Mouse (Mus musculus) CH12.LX (cell line): ENCODE measurements at regions not wholly inside any gene's neighbourhood (a gene's known extent, or its start where the extent isn't known, plus 50 kb on each side); places are given as distances from the start of the nearest gene placed in this dataset.

ENCODE experiments used
- DNase-seq: peaks from one replicate; pipeline ENCODE4 v3.0.0-alpha.2; 2013; ENCODE audit errors: extremely low read depth
- H3K27ac ChIP-seq: 2 replicates; pipeline ENCODE4 v1.5.1; 2012; ENCODE audit warnings: low read depth, mild to moderate bottlenecking, control low read depth, moderate library complexity; ENCODE audit not compliant: insufficient read depth
- H3K27me3 ChIP-seq: replicated peaks from 2 replicates; pipeline ENCODE3; 2012; ENCODE audit warnings: inconsistent platforms
- H3K36me3 ChIP-seq, 2 experiments: replicated peaks in 1 of 2; 2 replicates each; pipeline versions ENCODE3 to v1.6.1; 2012; ENCODE audit warnings: inconsistent platforms in 1 of 2, low read length in 1 of 2, mild to moderate bottlenecking in 1 of 2, mixed read lengths in 1 of 2, moderate library complexity in 1 of 2; ENCODE audit not compliant: control insufficient read depth in 1 of 2, insufficient read depth in 1 of 2
- H3K4me1 ChIP-seq, 2 experiments: 2 replicates each; pipeline ENCODE4 v1.6.1; 2012; ENCODE audit warnings: inconsistent platforms in 1 of 2, moderate library complexity in 1 of 2; ENCODE audit not compliant: insufficient read depth in 2 of 2, control insufficient read depth in 1 of 2
- H3K4me2 ChIP-seq: 2 replicates; pipeline ENCODE4 v1.6.1; 2012; ENCODE audit warnings: low read depth, mild to moderate bottlenecking, control low read depth; ENCODE audit not compliant: poor library complexity, insufficient read depth, severe bottlenecking
- H3K4me3 ChIP-seq, 3 experiments: fragments of 150-350 bp in 1 of 3; sonication (generic) in 1 of 3; replicated peaks in 1 of 3; 2 replicates each; pipeline versions ENCODE3 to v1.5.1; 2011 to 2012; ENCODE audit warnings: low read depth in 2 of 3, low read length in 2 of 3, mild to moderate bottlenecking in 2 of 3, moderate library complexity in 2 of 3, control low read depth in 1 of 3, improper control_type of control experiment in 1 of 3, inconsistent platforms in 1 of 3, mixed read lengths in 1 of 3; ENCODE audit not compliant: poor library complexity in 1 of 3
- H3K79me2 ChIP-seq: replicated peaks from 2 replicates; pipeline ENCODE4 v1.6.1; 2012; ENCODE audit warnings: mild to moderate bottlenecking, moderate library complexity; ENCODE audit not compliant: control insufficient read depth, poor library complexity, insufficient read depth, severe bottlenecking; ENCODE audit errors: extremely low read depth
- H3K9ac ChIP-seq: 2 replicates; pipeline ENCODE4 v1.6.1; 2012; ENCODE audit warnings: low read depth, mild to moderate bottlenecking, control low read depth, moderate library complexity; ENCODE audit not compliant: insufficient read depth
- H3K9me3 ChIP-seq: replicated peaks from 2 replicates; pipeline ENCODE3; 2012; ENCODE audit warnings: low read length, inconsistent platforms, mixed read lengths
- BHLHE40 ChIP-seq: IDR thresholded peaks from 2 replicates; pipeline ENCODE4 v1.6.1; 2011; ENCODE audit warnings: mild to moderate bottlenecking, low read depth, low read length, improper control_type of control experiment
- CHD1 ChIP-seq: IDR thresholded peaks from 2 replicates; pipeline ENCODE4 v1.6.1; 2012; ENCODE audit warnings: low read depth, low read length, improper control_type of control experiment, inconsistent platforms
- CHD2 ChIP-seq: IDR thresholded peaks from 2 replicates; pipeline ENCODE4 v1.6.1; 2011; ENCODE audit warnings: low read length, improper control_type of control experiment
- CTCF ChIP-seq, 2 experiments: IDR thresholded peaks in 1 of 2; conservative IDR thresholded peaks in 1 of 2; 2 replicates each; pipeline ENCODE4 v1.5.1; 2011 to 2012; ENCODE audit warnings: low read depth in 2 of 2, low read length in 2 of 2, improper control_type of control experiment in 1 of 2, inconsistent platforms in 1 of 2, mild to moderate bottlenecking in 1 of 2, moderate library complexity in 1 of 2
- E2F4 ChIP-seq: IDR thresholded peaks from 2 replicates; pipeline ENCODE4 v1.6.1; 2011; ENCODE audit warnings: low read depth, low read length, improper control_type of control experiment; ENCODE audit not compliant: insufficient replicate concordance
- ETS1 ChIP-seq: conservative IDR thresholded peaks from 2 replicates; pipeline ENCODE4 v1.6.1; 2012; ENCODE audit warnings: low read depth, mild to moderate bottlenecking, inconsistent platforms, low read length, improper control_type of control experiment, moderate library complexity
- GABPA ChIP-seq: IDR thresholded peaks from 2 replicates; pipeline ENCODE4 v1.6.1; 2012; ENCODE audit warnings: low read depth, low read length, improper control_type of control experiment, inconsistent platforms; ENCODE audit not compliant: insufficient replicate concordance
- IRF4 ChIP-seq: IDR thresholded peaks from 2 replicates; pipeline ENCODE4 v1.6.1; 2014; ENCODE audit warnings: low read depth, mild to moderate bottlenecking, inconsistent platforms, low read length, improper control_type of control experiment
- JUN ChIP-seq: IDR thresholded peaks from 2 replicates; pipeline ENCODE4 v1.6.1; 2011; ENCODE audit warnings: low read depth, mild to moderate bottlenecking, low read length, improper control_type of control experiment, moderate library complexity; ENCODE audit not compliant: insufficient read depth
- KAT2A ChIP-seq: IDR thresholded peaks from 2 replicates; pipeline ENCODE4 v1.6.1; 2012; ENCODE audit warnings: low read length, improper control_type of control experiment, inconsistent platforms; ENCODE audit not compliant: insufficient replicate concordance
- MAX ChIP-seq: IDR thresholded peaks from 2 replicates; pipeline ENCODE4 v1.6.1; 2011; ENCODE audit warnings: low read length, improper control_type of control experiment
- MAZ ChIP-seq: IDR thresholded peaks from 2 replicates; pipeline ENCODE4 v1.6.1; 2012; ENCODE audit warnings: low read depth, mild to moderate bottlenecking, inconsistent platforms, low read length, improper control_type of control experiment, moderate library complexity
- MEF2A ChIP-seq: IDR thresholded peaks from 2 replicates; pipeline ENCODE4 v1.6.1; 2014; ENCODE audit warnings: low read depth, mild to moderate bottlenecking, inconsistent platforms, low read length, improper control_type of control experiment, borderline replicate concordance
- MYC ChIP-seq: IDR thresholded peaks from 2 replicates; pipeline ENCODE4 v1.6.1; 2011; ENCODE audit warnings: low read depth, mild to moderate bottlenecking, improper control_type of control experiment, low read length
- RAD21 ChIP-seq: IDR thresholded peaks from 2 replicates; pipeline ENCODE4 v1.6.1; 2011; ENCODE audit warnings: low read depth, mild to moderate bottlenecking, low read length, improper control_type of control experiment, moderate library complexity
- SMC3 ChIP-seq: IDR thresholded peaks from 2 replicates; pipeline ENCODE4 v1.6.1; 2011; ENCODE audit warnings: low read depth, low read length, improper control_type of control experiment
- TBP ChIP-seq: conservative IDR thresholded peaks from 2 replicates; pipeline ENCODE4 v1.6.1; 2011; ENCODE audit warnings: low read depth, low read length, improper control_type of control experiment
- TCF12 ChIP-seq: IDR thresholded peaks from 2 replicates; pipeline ENCODE4 v1.6.1; 2014; ENCODE audit warnings: low read depth, mild to moderate bottlenecking, inconsistent platforms, low read length, improper control_type of control experiment
- UBTF ChIP-seq: IDR thresholded peaks from 2 replicates; pipeline ENCODE4 v1.6.1; 2012; ENCODE audit warnings: low read depth, mild to moderate bottlenecking, inconsistent platforms, low read length, improper control_type of control experiment, moderate library complexity
- USF2 ChIP-seq: conservative IDR thresholded peaks from 2 replicates; pipeline ENCODE4 v1.6.1; 2011; ENCODE audit warnings: low read depth, low read length, improper control_type of control experiment
- ZKSCAN1 ChIP-seq: IDR thresholded peaks from 2 replicates; pipeline ENCODE4 v1.6.1; 2012; ENCODE audit warnings: low read depth, inconsistent platforms, low read length, improper control_type of control experiment, borderline replicate concordance
- ZNF384 ChIP-seq: IDR thresholded peaks from 2 replicates; pipeline ENCODE4 v1.6.1; 2012; ENCODE audit warnings: low read depth, low read length, improper control_type of control experiment, inconsistent platforms
- dilution Hi-C: fragments of 300-500 bp; cut with MboI; formaldehyde crosslinking; loops from 2 replicates; pipeline ENCODE4 v1.14.3; 2020; ENCODE audit warnings: low sequenced_read_pairs; ENCODE audit not compliant: extremely low pct_unique_long_range_greater_than_20kb, extremely low pct_ligation_motif_present
- in situ Hi-C: fragments of 300-500 bp; cut with MboI; formaldehyde crosslinking; loops from 3 replicates; pipeline ENCODE4 v1.14.3; 2019; ENCODE audit warnings: low sequenced_read_pairs, low pct_ligation_motif_present, low pct_unique_long_range_greater_than_20kb, mixed read lengths

DNA sequence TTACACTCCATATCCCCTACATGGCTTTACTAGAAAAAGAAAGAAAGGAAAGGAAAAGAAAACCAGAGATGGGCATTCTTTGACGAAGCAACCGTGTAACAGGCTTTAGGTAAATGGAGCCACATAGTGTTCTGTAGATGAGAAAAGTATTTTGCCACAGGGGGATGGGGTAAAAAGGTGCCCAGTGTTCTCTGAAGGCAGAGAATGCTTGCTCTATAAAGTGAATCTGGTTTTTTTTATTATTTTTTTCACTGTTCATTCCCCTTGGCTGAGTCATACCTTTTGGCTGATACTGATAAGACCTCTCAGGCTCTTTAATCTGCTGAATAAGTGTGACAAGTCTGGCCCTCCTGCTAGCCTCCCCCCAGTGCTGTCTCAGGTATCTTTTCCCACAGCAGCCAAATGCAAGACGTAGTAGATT, 153.3 kb upstream of the Ccdc122 start:
- no peak for DNase-seq
- Histone ChIP-seq H3K4me3 (no peak overlapping the region), H3K9ac (no peak overlapping the region), H3K4me1 (peaks cover 0 to 7% of the 10 kb centered on the region in 2 experiments; a peak in 1 of 4 replicates), H3K79me2 (no peaks in the 10 kb centered on the region), H3K4me2 (no peak overlapping the region), H3K36me3 (no peaks in the 10 kb centered on the region), H3K9me3 (no peaks in the 10 kb centered on the region), H3K27me3 (no peaks in the 10 kb centered on the region), H3K27ac (no peak overlapping the region)
- in situ Hi-C loops = no loop called here
- dilution Hi-C loops = no loop called here
- no peak for TF ChIP-seq CTCF (conservative IDR thresholded peaks at IDR 0.05 in 1 of 2, IDR thresholded peaks at IDR 0.05 in 1 of 2; ENCODE audit: low read depth in 2 of 2, low read length in 2 of 2)
- TF ChIP-seq BHLHE40 = no peak
- no peak for TF ChIP-seq MAZ
- no peak for TF ChIP-seq TCF12
- TF ChIP-seq USF2 = no peak
- TF ChIP-seq ZNF384 = no peak
- TF ChIP-seq CHD2 = no peak

DNA sequence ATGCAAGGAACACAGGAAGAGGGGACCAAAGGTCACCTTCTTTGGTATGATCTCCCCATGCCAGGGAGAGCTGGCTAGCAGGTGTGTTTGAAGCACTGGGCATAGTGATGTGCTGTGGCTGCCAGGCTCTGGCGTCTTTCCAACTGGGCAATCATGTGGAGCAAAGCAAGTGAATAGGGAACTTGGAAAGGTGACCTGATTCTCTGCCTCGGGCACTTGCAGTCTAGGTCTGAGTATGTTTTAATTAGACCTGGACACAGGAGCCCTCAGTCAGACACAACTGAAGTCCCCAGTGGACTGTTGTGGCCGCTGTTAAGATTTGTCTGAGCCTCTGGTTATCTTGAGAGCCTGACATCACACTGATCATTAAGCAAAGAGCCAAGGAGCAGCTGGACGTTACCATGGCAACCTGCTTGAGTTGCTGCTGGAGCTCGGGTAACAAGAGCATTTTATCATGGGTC, 153.8 kb upstream of the Ccdc122 start:
- Histone ChIP-seq H3K4me3 (no peak overlapping the region), H3K79me2 (no peaks in the 10 kb centered on the region), H3K9ac (no peak overlapping the region), H3K4me1 (peaks cover 0 to 2% of the 10 kb centered on the region in 2 experiments; a peak in 1 of 4 replicates), H3K4me2 (no peak overlapping the region), H3K27ac (no peak overlapping the region), H3K9me3 (no peaks in the 10 kb centered on the region), H3K27me3 (no peaks in the 10 kb centered on the region), H3K36me3 (no peaks in the 10 kb centered on the region)
- DNase-seq = no peak
- dilution Hi-C loops = no loop called here
- TF ChIP-seq JUN = no peak
- TF ChIP-seq CHD1 = no peak
- no peak for TF ChIP-seq RAD21
- TF ChIP-seq UBTF = no peak
- TF ChIP-seq KAT2A = no peak
- TF ChIP-seq ZKSCAN1 = no peak
- no peak for TF ChIP-seq ZNF384
- TF ChIP-seq TBP = no peak
- TF ChIP-seq MAX = no peak
- no peak for TF ChIP-seq MYC
- TF ChIP-seq GABPA = no peak
- no peak for TF ChIP-seq SMC3
- no peak for TF ChIP-seq E2F4
- TF ChIP-seq ETS1 = no peak
- no peak for TF ChIP-seq MEF2A
- TF ChIP-seq IRF4 = no peak
- in situ Hi-C loops = no loop called here
